Mouse (Mus musculus) ES-E14 (cell line): ENCODE results near the gene Slc38a7.

Source experiments
- HCFC1 ChIP-seq: IDR thresholded peaks from 2 replicates; pipeline ENCODE4 v1.6.1; 2012; ENCODE audit warnings: low read length, inconsistent platforms, borderline replicate concordance; ENCODE audit not compliant: insufficient read depth
- ZC3H11A ChIP-seq: IDR thresholded peaks from 2 replicates; pipeline ENCODE4 v1.6.1; 2012; ENCODE audit warnings: low read depth, mild to moderate bottlenecking, inconsistent platforms, low read length, borderline replicate concordance
- ZNF384 ChIP-seq: IDR thresholded peaks from 2 replicates; pipeline ENCODE4 v1.6.1; 2012; ENCODE audit warnings: low read depth, low read length, inconsistent platforms

DNA sequence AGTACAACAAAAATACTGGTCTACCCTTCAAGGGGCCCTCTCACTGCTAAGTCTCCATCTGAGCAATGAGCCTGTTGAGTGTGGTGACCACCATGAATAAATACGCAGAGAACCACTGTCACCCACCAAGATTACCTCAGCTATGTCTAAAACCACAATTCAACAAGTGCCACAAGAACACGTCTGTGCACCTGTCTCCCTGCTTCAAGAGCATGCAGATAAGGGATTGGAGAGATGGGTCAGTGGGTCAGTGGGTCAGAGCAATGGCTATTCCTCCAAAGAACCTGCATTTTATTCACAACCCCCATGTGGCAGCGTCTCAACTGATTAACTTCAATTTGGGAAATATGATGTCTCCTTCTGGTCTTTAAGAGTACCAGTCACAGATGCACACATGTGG lies 53.0 kb downstream of the Slc38a7 start:
- TF ChIP-seq HCFC1 (no peak), ZC3H11A (no peak), ZNF384 (no peak)
